Mouse (Mus musculus): ENCODE results near the gene Trim61. TPM values are rescaled to one million over a fixed set of nuclear protein-coding genes. Genes with fewer than 3 reads are reported as not detected.
"Not testable (repeated sequence)": the region's sequence is repeated elsewhere in the genome, so short reads cannot be mapped to it uniquely, and the experiment has no call there.

Gene Trim61
- polyA plus RNA-seq, 1 experiment = not detected

DNA sequence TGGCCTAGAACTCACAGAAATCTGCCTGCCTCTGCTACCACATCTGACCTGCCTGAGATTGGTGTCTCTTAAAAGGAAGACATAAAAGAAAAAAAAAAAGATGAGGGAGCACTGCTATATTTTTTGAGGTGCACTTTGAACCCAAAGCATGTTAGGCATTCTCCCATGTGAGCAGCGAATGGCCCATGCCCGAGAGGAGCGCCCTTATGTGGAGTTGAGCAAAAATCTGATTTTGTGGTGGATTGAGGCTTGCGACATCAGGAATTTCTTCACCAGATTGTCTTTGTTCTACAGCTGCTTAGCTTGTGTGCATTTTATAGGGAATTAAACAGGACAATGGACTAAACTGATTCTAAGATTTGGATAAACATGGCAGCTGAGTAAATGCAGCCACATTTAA is 28.9 kb upstream of the Trim61 start:
- Histone ChIP-seq H3K4me1 (ENCODE audit: control insufficient read depth, insufficient read depth, low read length) (no peaks in the 10 kb centered on the region), H3K4me3 (ENCODE audit: insufficient read depth, low read length) (no peak overlapping the region), H3K27ac (ENCODE audit: insufficient read depth, low read length) (no peak overlapping the region)
- TF ChIP-seq POLR2A (IDR thresholded peaks at IDR 0.05; ENCODE audit: extremely low read depth, insufficient read depth, low read length) = no peak
- TF ChIP-seq CTCF (IDR thresholded peaks at IDR 0.05; ENCODE audit: extremely low read depth, insufficient read depth, low read length) = no peak

GRCm38 (mm10) chr8:65046565-65046964 is 28.2 kb upstream of the Trim61 start:
- H3K27ac ChIP-seq (ENCODE audit: insufficient read depth, low read length) = no peak overlapping the region
- no peak for TF ChIP-seq POLR2A (IDR thresholded peaks at IDR 0.05; ENCODE audit: extremely low read depth, insufficient read depth, low read length)
- TF ChIP-seq CTCF (IDR thresholded peaks at IDR 0.05; ENCODE audit: extremely low read depth, insufficient read depth, low read length) = no peak
- H3K4me1 ChIP-seq (ENCODE audit: control insufficient read depth, insufficient read depth, low read length) = no peaks in the 10 kb centered on the region
- no peak overlapping the region for H3K4me3 ChIP-seq (ENCODE audit: insufficient read depth, low read length)

DNA sequence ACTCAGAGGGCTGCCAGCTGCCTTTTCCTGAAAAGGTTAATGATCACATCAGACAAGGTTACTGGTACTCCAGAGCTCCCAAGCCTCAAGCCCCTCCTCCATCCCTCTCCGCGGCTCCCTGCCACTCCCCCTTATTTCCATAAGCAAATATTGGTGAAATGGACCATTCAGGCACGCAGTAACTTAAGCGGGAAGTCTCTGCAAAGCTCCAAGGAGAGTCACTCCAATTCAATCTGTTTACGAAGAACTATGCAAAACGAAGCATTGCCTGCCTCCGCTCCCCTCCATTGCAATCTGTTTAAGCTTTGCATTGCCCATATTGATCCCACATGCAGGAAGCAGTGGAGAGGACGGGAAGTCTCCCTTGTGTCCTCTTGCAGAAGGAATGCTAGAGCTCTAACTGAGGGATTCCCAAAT is 18.8 kb upstream of the Trim61 start, which contains the start of gene Apela:
Gene Apela, minus strand, starts transcription at position 220 of the 417 bp plus-strand sequence.
- TF ChIP-seq CTCF (IDR thresholded peaks at IDR 0.05; ENCODE audit: extremely low read depth, insufficient read depth, low read length) (no peak), POLR2A (IDR thresholded peaks at IDR 0.05; ENCODE audit: extremely low read depth, insufficient read depth, low read length) (no peak)
- Histone ChIP-seq H3K4me3 (ENCODE audit: insufficient read depth, low read length) (no peak within 1 kb of the TSS), H3K27ac (ENCODE audit: insufficient read depth, low read length) (no peak within 1 kb of the TSS), H3K4me1 (ENCODE audit: control insufficient read depth, insufficient read depth, low read length) (no peaks in the 10 kb centered on the region)

DNA sequence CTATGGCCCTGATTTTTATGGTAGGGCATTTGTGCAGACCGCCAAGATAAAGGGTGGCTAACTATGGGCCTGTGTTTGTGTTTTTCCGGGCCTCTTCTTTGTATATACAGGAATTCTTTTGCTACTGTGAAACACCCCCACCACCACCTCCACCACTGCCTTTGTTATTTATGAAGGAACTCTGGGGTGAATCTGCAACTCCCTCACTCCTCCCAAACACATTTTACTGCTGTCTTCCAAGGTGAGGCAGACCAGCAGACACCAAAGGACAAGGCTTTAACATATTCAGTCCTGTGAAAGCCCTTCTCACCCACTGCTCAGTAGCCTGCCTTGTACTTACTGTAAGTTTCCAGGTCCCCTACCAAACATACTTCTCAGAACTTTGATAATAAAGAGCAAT is 15.8 kb upstream of the Trim61 start:
- H3K4me1 ChIP-seq (ENCODE audit: control insufficient read depth, insufficient read depth, low read length) = no peaks in the 10 kb centered on the region
- TF ChIP-seq POLR2A (IDR thresholded peaks at IDR 0.05; ENCODE audit: extremely low read depth, insufficient read depth, low read length) = no peak
- TF ChIP-seq CTCF (IDR thresholded peaks at IDR 0.05; ENCODE audit: extremely low read depth, insufficient read depth, low read length) = no peak
- no peak overlapping the region for H3K4me3 ChIP-seq (ENCODE audit: insufficient read depth, low read length)
- H3K27ac ChIP-seq (ENCODE audit: insufficient read depth, low read length) = no peak overlapping the region

- Histone ChIP-seq H3K4me1 (ENCODE audit: control insufficient read depth, insufficient read depth, low read length) (no peaks in the 10 kb centered on the region), H3K4me3 (ENCODE audit: insufficient read depth, low read length) (no peak overlapping the region), H3K27ac (ENCODE audit: insufficient read depth, low read length) (no peak overlapping the region)
- TF ChIP-seq CTCF (IDR thresholded peaks at IDR 0.05; ENCODE audit: extremely low read depth, insufficient read depth, low read length) (no peak), POLR2A (IDR thresholded peaks at IDR 0.05; ENCODE audit: extremely low read depth, insufficient read depth, low read length) (no peak)
Measured at GRCm38 (mm10) chr8:65033056-65033455, 14.7 kb upstream of the Trim61 start.

DNA sequence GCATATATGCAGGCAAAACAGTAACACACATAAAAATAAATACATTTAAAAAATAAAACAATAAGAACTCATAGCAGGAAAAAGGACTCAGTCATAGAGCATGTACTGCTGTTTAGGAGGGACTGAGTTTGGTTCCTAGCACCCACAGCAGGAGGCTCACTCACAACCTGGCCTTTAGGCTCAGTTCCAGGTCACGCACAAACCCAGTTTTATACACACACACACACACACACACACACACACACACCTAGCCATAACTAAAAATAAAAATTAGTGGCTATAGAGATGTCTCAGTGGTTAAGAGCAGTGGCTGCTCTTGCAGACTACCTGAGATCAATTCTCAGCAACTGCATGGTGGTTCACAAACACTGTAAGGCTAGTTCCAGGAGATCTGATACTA is 13.8 kb upstream of the Trim61 start:
- no peaks in the 10 kb centered on the region for H3K4me1 ChIP-seq (ENCODE audit: control insufficient read depth, insufficient read depth, low read length)
- TF ChIP-seq POLR2A (IDR thresholded peaks at IDR 0.05; ENCODE audit: extremely low read depth, insufficient read depth, low read length) (no peak), CTCF (IDR thresholded peaks at IDR 0.05; ENCODE audit: extremely low read depth, insufficient read depth, low read length) (no peak)
- H3K27ac ChIP-seq (ENCODE audit: insufficient read depth, low read length) = no peak overlapping the region
- H3K4me3 ChIP-seq (ENCODE audit: insufficient read depth, low read length) = no peak overlapping the region

DNA sequence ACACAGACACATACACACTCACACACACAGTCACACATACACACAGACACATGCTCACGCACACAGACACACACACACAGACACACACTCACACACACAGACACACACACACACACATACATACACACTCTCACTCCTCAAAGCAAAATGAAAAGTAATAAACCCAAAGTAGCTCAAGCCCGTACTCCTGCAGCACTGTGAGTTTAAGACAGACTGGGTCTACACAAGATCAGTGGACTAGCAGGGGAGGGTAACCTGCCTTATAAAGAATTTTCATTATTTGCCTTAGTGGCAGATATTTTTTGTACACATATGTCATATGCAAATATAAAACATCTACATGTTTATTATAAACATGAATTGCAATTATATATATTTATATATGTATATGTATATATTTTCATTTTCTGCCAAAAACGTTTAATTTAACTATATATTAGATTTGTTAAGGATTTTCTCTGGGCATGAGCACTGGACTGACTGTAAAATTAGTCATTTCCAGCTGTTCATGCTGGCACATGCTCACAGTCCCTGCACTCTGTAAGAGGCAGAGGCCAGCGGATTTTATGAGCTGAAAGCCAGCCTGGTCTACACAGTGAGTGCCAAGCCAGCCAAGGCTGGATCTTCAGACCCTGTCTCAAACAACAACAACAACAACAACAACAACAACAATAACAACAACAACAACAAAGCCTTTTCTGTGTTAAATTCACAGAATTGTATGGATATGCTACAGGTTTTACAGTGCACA is 12.6 kb upstream of the Trim61 start:
- no peak for TF ChIP-seq POLR2A (IDR thresholded peaks at IDR 0.05; ENCODE audit: extremely low read depth, insufficient read depth, low read length)
- no peak for TF ChIP-seq CTCF (IDR thresholded peaks at IDR 0.05; ENCODE audit: extremely low read depth, insufficient read depth, low read length)
- H3K27ac ChIP-seq (ENCODE audit: insufficient read depth, low read length) = no peak overlapping the region
- H3K4me1 ChIP-seq (ENCODE audit: control insufficient read depth, insufficient read depth, low read length) = no peaks in the 10 kb centered on the region
- no peak overlapping the region for H3K4me3 ChIP-seq (ENCODE audit: insufficient read depth, low read length)

DNA sequence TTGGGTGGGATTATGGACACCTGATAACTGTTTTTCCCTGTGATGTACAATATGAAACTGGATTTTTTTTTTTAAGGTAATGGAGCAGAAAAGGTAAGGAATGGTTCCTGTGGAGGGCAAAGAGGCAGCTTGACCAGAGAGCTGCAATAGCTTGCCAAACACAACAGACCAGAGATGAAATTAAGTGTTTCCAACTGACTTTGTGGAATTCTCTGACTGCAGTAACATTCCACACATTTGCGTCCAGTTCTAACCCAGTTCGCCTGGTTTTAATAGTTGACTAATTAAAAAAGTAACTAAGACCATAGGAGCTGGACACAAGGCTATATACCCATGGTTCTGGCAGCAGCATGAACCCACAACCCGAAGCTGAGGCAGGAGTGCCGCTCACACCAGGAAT is 11.5 kb upstream of the Trim61 start:
- TF ChIP-seq POLR2A (IDR thresholded peaks at IDR 0.05; ENCODE audit: extremely low read depth, insufficient read depth, low read length) (no peak), CTCF (IDR thresholded peaks at IDR 0.05; ENCODE audit: extremely low read depth, insufficient read depth, low read length) (no peak)
- H3K27ac ChIP-seq (ENCODE audit: insufficient read depth, low read length) = no peak overlapping the region
- H3K4me3 ChIP-seq (ENCODE audit: insufficient read depth, low read length) = no peak overlapping the region
- H3K4me1 ChIP-seq (ENCODE audit: control insufficient read depth, insufficient read depth, low read length) = no peaks in the 10 kb centered on the region

DNA sequence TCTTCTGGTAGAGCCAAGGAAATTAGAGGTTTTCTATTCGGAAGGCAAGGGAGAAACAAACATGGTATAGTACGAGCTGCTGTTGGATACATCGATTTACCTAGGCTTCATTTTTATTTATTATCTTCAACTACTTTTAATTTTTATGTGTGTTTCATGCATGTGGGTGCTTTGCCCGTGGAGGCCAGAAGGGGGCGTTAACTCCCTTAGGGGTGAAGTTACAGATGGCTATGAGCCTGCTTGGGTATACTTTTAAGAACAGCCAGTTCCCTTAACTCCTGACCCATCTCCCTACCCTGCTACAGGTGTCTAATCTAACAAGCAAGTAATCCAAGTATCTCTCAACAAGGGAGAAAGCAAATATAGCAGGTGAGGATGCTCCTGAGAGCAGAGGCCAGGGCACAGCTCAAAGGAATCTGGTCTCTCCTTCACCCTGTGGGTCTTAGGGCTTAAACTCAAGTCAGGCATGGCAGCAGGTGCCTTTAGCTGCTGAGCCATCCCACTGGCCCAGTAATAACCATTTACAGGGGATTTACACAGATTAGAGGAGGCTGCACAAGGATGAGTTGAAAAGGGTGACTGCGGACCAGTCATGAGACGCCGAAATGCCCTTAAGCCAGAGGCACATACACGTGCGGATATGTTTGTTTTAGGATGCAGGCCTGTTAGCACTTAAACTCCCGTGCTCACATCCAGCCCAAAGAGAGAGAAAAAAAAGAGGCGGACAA is 10.8 kb upstream of the Trim61 start:
- H3K27ac ChIP-seq (ENCODE audit: insufficient read depth, low read length) = no peak overlapping the region
- H3K4me1 ChIP-seq (ENCODE audit: control insufficient read depth, insufficient read depth, low read length) = no peaks in the 10 kb centered on the region
- no peak overlapping the region for H3K4me3 ChIP-seq (ENCODE audit: insufficient read depth, low read length)
- no peak for TF ChIP-seq CTCF (IDR thresholded peaks at IDR 0.05; ENCODE audit: extremely low read depth, insufficient read depth, low read length)
- TF ChIP-seq POLR2A (IDR thresholded peaks at IDR 0.05; ENCODE audit: extremely low read depth, insufficient read depth, low read length) = no peak

GRCm38 (mm10) chr8:65022485-65022884 is 4.2 kb upstream of the Trim61 start:
- Histone ChIP-seq H3K4me1 (ENCODE audit: control insufficient read depth, insufficient read depth, low read length) (no peaks in the 10 kb centered on the region), H3K4me3 (ENCODE audit: insufficient read depth, low read length) (no peak overlapping the region), H3K27ac (ENCODE audit: insufficient read depth, low read length) (no peak overlapping the region)
- TF ChIP-seq CTCF (IDR thresholded peaks at IDR 0.05; ENCODE audit: extremely low read depth, insufficient read depth, low read length) (peak; percentile 69), POLR2A (IDR thresholded peaks at IDR 0.05; ENCODE audit: extremely low read depth, insufficient read depth, low read length) (no peak)

GRCm38 (mm10) chr8:65007616-65008015 is 10.7 kb downstream of the Trim61 start:
- H3K4me3 ChIP-seq (ENCODE audit: insufficient read depth, low read length) = not testable (repeated sequence)

More at GRCm38 (mm10) chr8:65007616-65008015, 10.7 kb downstream of the Trim61 start:
- not testable (repeated sequence) for H3K4me1 ChIP-seq (ENCODE audit: control insufficient read depth, insufficient read depth, low read length); H3K27ac ChIP-seq (ENCODE audit: insufficient read depth, low read length)
